ENCODE assay signal across 8 mouse cellular contexts in genomic region chr4:134914864-134915209, GRCm38 (mm10). TPM values are rescaled to one million over a fixed set of nuclear protein-coding genes. Genes with fewer than 3 reads are reported as not detected.
DNase-seq lines count a peak whose midpoint lies in the region; ATAC-seq lines count a peak whose summit lies in the region.

Gene Tmem50a, minus strand, starts transcription at chr4:134915024.

- ATAC-seq in inflammation-experienced regulatory T-cells, adult 6 months = peak; percentile 63
- peak; percentile 80 for ATAC-seq in megakaryocyte progenitor cell, adult 5-6 weeks (replicated peaks; ENCODE audit: poor library complexity)

- intact Hi-C loops in gastrocnemius, postnatal 14 days (cut with DNase I; ENCODE audit: low total_unique reads) = no loop called here
- intact Hi-C loops in left cerebral cortex, postnatal 10 days (cut with DNase I) = no loop called here

- peak; percentile 94 to 96 for DNase-seq in adrenal gland, adult 18-20 months (ENCODE audit: low spot score in 2 of 2)
- peak; percentile 95 for DNase-seq in embryo, embryonic 10.5 days (ENCODE audit: low spot score)
- DNase-seq in gastrocnemius, postnatal 14 days = peak; percentile 95
- peak; percentile 89 to 96 for DNase-seq in left cerebral cortex, postnatal 10 days (ENCODE audit: extremely low spot score in 1 of 2, low spot score in 2 of 2)
- peak; percentile 95 for DNase-seq in right cerebral cortex, postnatal 10 days (ENCODE audit: low spot score in 2 of 2)
- DNase-seq in urinary bladder, postnatal 14 days (ENCODE audit: low spot score) = peak; percentile 94

RNA-seq across cellular contexts. Expression of gene Tmem50a, which starts in this region (rescaled TPM):
- 100 to 1,000 TPM; 160 to 339 TPM for total RNA-seq in adrenal gland, adult 18-20 months (2021)
- 10 to 100 TPM; 41.1 to 45.9 TPM for total RNA-seq in gastrocnemius, postnatal 14 days (2021)
- 100 to 1,000 TPM; 542 to 558 (median 542) TPM for polyA plus RNA-seq in inflammation-experienced regulatory T-cells, adult 6 months (2017; shearing (Covaris generic))
- 100 to 1,000 TPM; 128 to 133 TPM for total RNA-seq in left cerebral cortex, postnatal 10 days (2021)
- total RNA-seq in megakaryocyte progenitor cell, adult 5-6 weeks (2015) = 216 and 219 TPM in 2 replicates
- 248 and 276 TPM in 2 replicates for total RNA-seq in megakaryocyte progenitor cell, adult 5-6 weeks (2017)

Comparison
In these comparisons a context has a peak if more than half of its experiments do, and no peak if none do; other contexts are left out.
1. Peak in every context shown above with its lines: DNase-seq and ATAC-seq.